Mouse (Mus musculus): ENCODE measurements around the gene Gm19402. TPM values are rescaled to one million over a fixed set of nuclear protein-coding genes. Genes with fewer than 3 reads are reported as not detected.
A peak's percentile ranks its signal among the peaks of the same experiment; 100 is the strongest.

Gene Gm19402
- polyA plus RNA-seq, 1 experiment from 2014 or later, result not detected

- H3K27ac ChIP-seq (ENCODE audit: low read depth), result no peak within 1 kb of the TSS
- no peaks in the 10 kb centered on the region for H3K9me3 ChIP-seq (ENCODE audit: low read depth, low read length)
- ATAC-seq (ENCODE audit: insufficient read depth) (no peak; the same call in 1 of the 2 replicates), DNase-seq (peak; percentile 24)
- TF ChIP-seq CTCF (IDR thresholded peaks at IDR 0.05; ENCODE audit: low read depth), result no peak
- H3K9ac ChIP-seq, result no peak within 1 kb of the TSS; the same call in 1 of the 2 replicates
- peaks cover 34% of the 10 kb centered on the region for H3K27me3 ChIP-seq (ENCODE audit: insufficient read depth, low read length)
- peak within 1 kb of the TSS; percentile 18; the same call in 1 of the 2 replicates for H3K4me2 ChIP-seq
- 3% methylated on average over 22 of the region's 22 CpGs for WGBS
- H3K4me1 ChIP-seq (ENCODE audit: insufficient read depth), result no peaks in the 10 kb centered on the region
- H3K36me3 ChIP-seq (ENCODE audit: insufficient read depth), result no peaks in the 10 kb centered on the region
- H3K4me3 ChIP-seq (ENCODE audit: low read depth, low read length), result no peak within 1 kb of the TSS
Observed at GRCm38 (mm10) chr10:77685895-77686664, 4.5 kb downstream of the Gm19402 start, which contains the start of gene Tspear. Tspear (plus strand) TSS chr10:77686569.

- Histone ChIP-seq H3K27ac (ENCODE audit: low read depth) (no peak overlapping the region), H3K9me3 (ENCODE audit: low read depth, low read length) (no peaks in the 10 kb centered on the region), H3K27me3 (ENCODE audit: insufficient read depth, low read length) (peaks cover 40% of the 10 kb centered on the region), H3K4me1 (ENCODE audit: insufficient read depth) (no peaks in the 10 kb centered on the region), H3K36me3 (ENCODE audit: insufficient read depth) (no peaks in the 10 kb centered on the region), H3K4me3 (ENCODE audit: low read depth, low read length) (no peak overlapping the region), H3K9ac (no peak overlapping the region), H3K4me2 (no peak overlapping the region)
- DNase-seq (no peak), ATAC-seq (ENCODE audit: insufficient read depth) (no peak)
- WGBS, result 30% methylated on average over 8 of the region's 8 CpGs
- no peak for TF ChIP-seq CTCF (IDR thresholded peaks at IDR 0.05; ENCODE audit: low read depth)
Observed at GRCm38 (mm10) chr10:77684181-77684580, 6.4 kb downstream of the Gm19402 start.

GRCm38 (mm10) chr10:77682994-77683393 is 7.6 kb downstream of the Gm19402 start:
- DNase-seq (no peak), ATAC-seq (ENCODE audit: insufficient read depth) (no peak)
- no peak for TF ChIP-seq CTCF (IDR thresholded peaks at IDR 0.05; ENCODE audit: low read depth)
- no peaks in the 10 kb centered on the region for H3K9me3 ChIP-seq (ENCODE audit: low read depth, low read length)
- 66% methylated on average over 7 of the region's 7 CpGs for WGBS
- no peak overlapping the region for H3K4me2 ChIP-seq
- no peak overlapping the region for H3K27ac ChIP-seq (ENCODE audit: low read depth)
- H3K4me1 ChIP-seq (ENCODE audit: insufficient read depth), result no peaks in the 10 kb centered on the region
- peaks cover 43% of the 10 kb centered on the region for H3K27me3 ChIP-seq (ENCODE audit: insufficient read depth, low read length)
- H3K4me3 ChIP-seq (ENCODE audit: low read depth, low read length), result no peak overlapping the region
- H3K36me3 ChIP-seq (ENCODE audit: insufficient read depth), result no peaks in the 10 kb centered on the region
- no peak overlapping the region for H3K9ac ChIP-seq

GRCm38 (mm10) chr10:77677562-77677961 is 13.0 kb downstream of the Gm19402 start:
- Histone ChIP-seq H3K4me3 (ENCODE audit: low read depth, low read length) (peak overlapping the region; percentile 27), H3K27ac (ENCODE audit: low read depth) (no peak overlapping the region), H3K9me3 (ENCODE audit: low read depth, low read length) (no peaks in the 10 kb centered on the region), H3K4me2 (peak overlapping the region; percentile 55), H3K4me1 (ENCODE audit: insufficient read depth) (no peaks in the 10 kb centered on the region), H3K9ac (no peak overlapping the region), H3K27me3 (ENCODE audit: insufficient read depth, low read length) (peaks cover 27% of the 10 kb centered on the region), H3K36me3 (ENCODE audit: insufficient read depth) (no peaks in the 10 kb centered on the region)
- 0% methylated on average over 35 of the region's 35 CpGs for WGBS
- TF ChIP-seq CTCF (IDR thresholded peaks at IDR 0.05; ENCODE audit: low read depth), result no peak
- ATAC-seq (ENCODE audit: insufficient read depth) (no peak), DNase-seq (peak; percentile 26)

- Histone ChIP-seq H3K27ac (ENCODE audit: low read depth) (no peak overlapping the region), H3K4me3 (ENCODE audit: low read depth, low read length) (no peak overlapping the region), H3K4me1 (ENCODE audit: insufficient read depth) (no peaks in the 10 kb centered on the region), H3K27me3 (ENCODE audit: insufficient read depth, low read length) (peaks cover 19% of the 10 kb centered on the region), H3K9me3 (ENCODE audit: low read depth, low read length) (no peaks in the 10 kb centered on the region), H3K36me3 (ENCODE audit: insufficient read depth) (no peaks in the 10 kb centered on the region), H3K9ac (no peak overlapping the region), H3K4me2 (no peak overlapping the region)
- no peak for DNase-seq
- no peak for TF ChIP-seq CTCF (IDR thresholded peaks at IDR 0.05; ENCODE audit: low read depth)
- no peak for ATAC-seq (ENCODE audit: insufficient read depth)
- 51% methylated on average over 13 of the region's 13 CpGs for WGBS
Observed at GRCm38 (mm10) chr10:77673765-77674164, 16.8 kb downstream of the Gm19402 start.

- ATAC-seq (ENCODE audit: insufficient read depth) (no peak), DNase-seq (no peak)
- Histone ChIP-seq H3K4me3 (ENCODE audit: low read depth, low read length) (no peak overlapping the region), H3K27ac (ENCODE audit: low read depth) (no peak overlapping the region), H3K36me3 (ENCODE audit: insufficient read depth) (no peaks in the 10 kb centered on the region), H3K4me2 (no peak overlapping the region), H3K9me3 (ENCODE audit: low read depth, low read length) (no peaks in the 10 kb centered on the region), H3K9ac (no peak overlapping the region), H3K27me3 (ENCODE audit: insufficient read depth, low read length) (no peaks in the 10 kb centered on the region), H3K4me1 (ENCODE audit: insufficient read depth) (no peaks in the 10 kb centered on the region)
- no peak for TF ChIP-seq CTCF (IDR thresholded peaks at IDR 0.05; ENCODE audit: low read depth)
- WGBS, result 18% methylated on average over 4 of the region's 4 CpGs
Observed at GRCm38 (mm10) chr10:77671519-77671918, 19.0 kb downstream of the Gm19402 start.

GRCm38 (mm10) chr10:77670710-77671109 is 19.8 kb downstream of the Gm19402 start:
- ATAC-seq (ENCODE audit: insufficient read depth) (no peak), DNase-seq (no peak)
- H3K9me3 ChIP-seq (ENCODE audit: low read depth, low read length), result no peaks in the 10 kb centered on the region
- no peak overlapping the region for H3K27ac ChIP-seq (ENCODE audit: low read depth)
- no peak overlapping the region for H3K4me2 ChIP-seq
- H3K27me3 ChIP-seq (ENCODE audit: insufficient read depth, low read length), result no peaks in the 10 kb centered on the region
- no peaks in the 10 kb centered on the region for H3K36me3 ChIP-seq (ENCODE audit: insufficient read depth)
- H3K4me1 ChIP-seq (ENCODE audit: insufficient read depth), result no peaks in the 10 kb centered on the region
- no peak overlapping the region for H3K4me3 ChIP-seq (ENCODE audit: low read depth, low read length)
- TF ChIP-seq CTCF (IDR thresholded peaks at IDR 0.05; ENCODE audit: low read depth), result no peak
- 59% methylated on average over 4 of the region's 4 CpGs for WGBS
- no peak overlapping the region for H3K9ac ChIP-seq
